Mouse (Mus musculus) embryo, embryonic 11 days (tissue): ENCODE results near the gene Cldn15.
"Not testable (repeated sequence)": the region's sequence is repeated elsewhere in the genome, so short reads cannot be mapped to it uniquely, and the experiment has no call there.

ENCODE experiments used
- DNase-seq: peaks from one replicate; pipeline ENCODE4 v3.0.0-alpha.2; 2015

Gene Cldn15

GRCm38 (mm10) chr5:136966331-136966730 lies at the start of gene Cldn15:
TSS of gene Cldn15 (plus strand) at chr5:136966616.
- peak; percentile 29 for DNase-seq

- no peak for DNase-seq
Measured at GRCm38 (mm10) chr5:136917613-136918242, 48.7 kb upstream of the Cldn15 start.

- peak; percentile 89 for DNase-seq
Measured at GRCm38 (mm10) chr5:136918655-136919472, 47.6 kb upstream of the Cldn15 start.

- peak; percentile 34 for DNase-seq
Measured at GRCm38 (mm10) chr5:136919546-136920301, 46.7 kb upstream of the Cldn15 start.

GRCm38 (mm10) chr5:136922830-136923229 lies 43.6 kb upstream of the Cldn15 start:
- DNase-seq: no peak

GRCm38 (mm10) chr5:136923751-136924478 lies 42.5 kb upstream of the Cldn15 start:
- DNase-seq: no peak

- peak; percentile 89 for DNase-seq
Measured at GRCm38 (mm10) chr5:136929073-136929472, 37.3 kb upstream of the Cldn15 start.

GRCm38 (mm10) chr5:136931896-136932295 lies 34.5 kb upstream of the Cldn15 start:
- DNase-seq: no peak

- no peak for DNase-seq
Measured at GRCm38 (mm10) chr5:136932956-136933355, 33.5 kb upstream of the Cldn15 start.

- DNase-seq: no peak
Measured at GRCm38 (mm10) chr5:136933930-136934329, 32.5 kb upstream of the Cldn15 start.

- no peak for DNase-seq
Measured at GRCm38 (mm10) chr5:136935905-136936695, 30.3 kb upstream of the Cldn15 start.

GRCm38 (mm10) chr5:136936750-136937149 lies 29.7 kb upstream of the Cldn15 start:
- no peak for DNase-seq

GRCm38 (mm10) chr5:136937621-136938020 lies 28.8 kb upstream of the Cldn15 start:
- DNase-seq: no peak

GRCm38 (mm10) chr5:136939284-136939683 lies 27.1 kb upstream of the Cldn15 start:
- no peak for DNase-seq

- DNase-seq: not testable (repeated sequence)
Measured at GRCm38 (mm10) chr5:136940029-136940428, 26.4 kb upstream of the Cldn15 start.

GRCm38 (mm10) chr5:136940845-136941560 lies 25.4 kb upstream of the Cldn15 start:
- no peak for DNase-seq

- peak; percentile 26 for DNase-seq
Measured at GRCm38 (mm10) chr5:136942781-136943180, 23.6 kb upstream of the Cldn15 start.

GRCm38 (mm10) chr5:136943382-136943781 lies 23.0 kb upstream of the Cldn15 start:
- DNase-seq: no peak

GRCm38 (mm10) chr5:136945084-136945483 lies 21.3 kb upstream of the Cldn15 start:
- no peak for DNase-seq

GRCm38 (mm10) chr5:136947874-136948273 lies 18.5 kb upstream of the Cldn15 start:
- DNase-seq: no peak
